Mouse (Mus musculus) intestine, embryonic 14.5 days (tissue): ENCODE results near the gene Hrh2. TPM values are rescaled to one million over a fixed set of nuclear protein-coding genes. Genes with fewer than 3 reads are reported as not detected.

Experiments used
- ATAC-seq: fragments of 200-750 bp; cut with Nextera tagmentation; replicated peaks from 2 replicates; pipeline ENCODE4 v1.8.0; 2017; ENCODE audit warnings: low read depth, moderate number of reproducible peaks, moderate TSS enrichment, moderate library complexity; ENCODE audit not compliant: low FRiP score, low TSS enrichment
- DNase-seq: peaks from one replicate; pipeline ENCODE4 v3.0.0-alpha.2; 2018; ENCODE audit warnings: low spot score
- H3K27ac ChIP-seq: fragments of 300-500 bp; sonication (generic); 2 replicates; pipeline ENCODE4 v1.5.1; 2014; ENCODE audit warnings: low read depth, mild to moderate bottlenecking, control low read depth
- H3K27me3 ChIP-seq: fragments of 300-500 bp; sonication (generic); replicated peaks from 2 replicates; pipeline ENCODE4 v1.6.1; 2014; ENCODE audit warnings: low read length, control low read depth; ENCODE audit not compliant: control insufficient read depth, insufficient read depth
- H3K36me3 ChIP-seq: fragments of 300-500 bp; sonication (generic); 2 replicates; pipeline ENCODE4 v1.6.1; 2014; ENCODE audit warnings: low read length, control low read depth; ENCODE audit not compliant: control insufficient read depth, insufficient read depth
- H3K4me1 ChIP-seq: fragments of 300-500 bp; sonication (generic); replicated peaks from 2 replicates; pipeline ENCODE4 v1.6.1; 2014; ENCODE audit warnings: low read length, control low read depth, mixed read lengths; ENCODE audit not compliant: control insufficient read depth, insufficient read depth
- H3K4me2 ChIP-seq: fragments of 300-500 bp; sonication (generic); 2 replicates; pipeline ENCODE4 v1.6.1; 2014; ENCODE audit warnings: low read length
- H3K4me3 ChIP-seq: fragments of 300-500 bp; sonication (generic); 2 replicates; pipeline ENCODE4 v1.5.1; 2014; ENCODE audit warnings: low read depth, low read length, control low read depth, mixed read lengths
- H3K9ac ChIP-seq: fragments of 300-500 bp; sonication (generic); 2 replicates; pipeline ENCODE4 v1.6.1; 2014; ENCODE audit warnings: mild to moderate bottlenecking, low read length
- H3K9me3 ChIP-seq: fragments of 300-500 bp; sonication (generic); 2 replicates; pipeline ENCODE4 v1.6.1; 2016; ENCODE audit warnings: low read length, control low read depth; ENCODE audit not compliant: control insufficient read depth
- WGBS: fragments of 180-500 bp; shearing (Covaris S2); extraction: QIAGEN DNeasy Blood & Tissue Kit; methylation state at CpG from one replicate; pipeline ENCODE4 v1.1.7; 2014; 5-methylcytosine and 5-hydroxymethylcytosine counted together
- polyA plus RNA-seq: library from polyadenylated mRNA; unstranded; fragments of >200 nt; fragmentation: Nextera tagmentation; extraction: Ambion mirVana; gene quantifications from 2 replicates; pipeline ENCODE4 v1.2.1, GENCODE M21; 2014

Hrh2 gene
- 0.16 and 0.26 TPM in 2 replicates for polyA plus RNA-seq

GRCm38 (mm10) chr13:54192021-54192481, at the start of gene Hrh2:
Hrh2 (plus strand) TSS chr13:54192129.
- under 1% methylated on average over 23 of the region's 31 CpGs for WGBS
- H3K27me3 ChIP-seq: peaks cover 16% of the 10 kb centered on the region
- no peak within 1 kb of the TSS for H3K27ac ChIP-seq
- no peaks in the 10 kb centered on the region for H3K36me3 ChIP-seq
- H3K4me3 ChIP-seq: peak within 1 kb of the TSS; percentile 26; the same call in 1 of the 2 replicates
- ATAC-seq (no peak), DNase-seq (no peak)
- H3K4me2 ChIP-seq: peak within 1 kb of the TSS; percentile 51
- H3K9ac ChIP-seq: 0 out of 2 replicates have a peak within 1 kb of the TSS, but pooled peaks have one; percentile 13
- H3K9me3 ChIP-seq: no peaks in the 10 kb centered on the region
- no peaks in the 10 kb centered on the region for H3K4me1 ChIP-seq

GRCm38 (mm10) chr13:54143788-54144187, 48.1 kb upstream of the Hrh2 start:
- no peak for ATAC-seq

GRCm38 (mm10) chr13:54144624-54145023, 47.3 kb upstream of the Hrh2 start:
- H3K4me3 ChIP-seq: no peak overlapping the region
- WGBS: 68% methylated on average over 5 of the region's 5 CpGs
- no peak for ATAC-seq
- no peak overlapping the region for H3K4me2 ChIP-seq
- no peaks in the 10 kb centered on the region for H3K27me3 ChIP-seq
- 0 out of 2 replicates have a peak, but pooled peaks cover 2% of the 10 kb centered on the region for H3K9me3 ChIP-seq
- H3K36me3 ChIP-seq: no peaks in the 10 kb centered on the region
- H3K9ac ChIP-seq: no peak overlapping the region
- no peak for DNase-seq
- H3K27ac ChIP-seq: no peak overlapping the region
- H3K4me1 ChIP-seq: no peaks in the 10 kb centered on the region

More at GRCm38 (mm10) chr13:54143788-54144187, 48.1 kb upstream of the Hrh2 start:
- H3K4me2 ChIP-seq: no peak overlapping the region
- H3K4me1 ChIP-seq: no peaks in the 10 kb centered on the region
- no peak overlapping the region for H3K9ac ChIP-seq
- no peak overlapping the region for H3K27ac ChIP-seq
- no peaks in the 10 kb centered on the region for H3K27me3 ChIP-seq
- no peak overlapping the region for H3K4me3 ChIP-seq
- 52% methylated on average over 5 of the region's 5 CpGs for WGBS
- H3K9me3 ChIP-seq: 0 out of 2 replicates have a peak, but pooled peaks cover 2% of the 10 kb centered on the region
- no peak for DNase-seq
- H3K36me3 ChIP-seq: no peaks in the 10 kb centered on the region

GRCm38 (mm10) chr13:54147328-54147727, 44.6 kb upstream of the Hrh2 start:
- Histone ChIP-seq H3K27me3 (no peaks in the 10 kb centered on the region), H3K4me1 (no peaks in the 10 kb centered on the region), H3K36me3 (no peaks in the 10 kb centered on the region), H3K4me2 (no peak overlapping the region), H3K9ac (no peak overlapping the region), H3K27ac (no peak overlapping the region), H3K9me3 (0 out of 2 replicates have a peak, but pooled peaks cover 2% of the 10 kb centered on the region), H3K4me3 (no peak overlapping the region)
- ATAC-seq (no peak), DNase-seq (no peak)
- 55% methylated on average over 1 of the region's 1 CpGs for WGBS

GRCm38 (mm10) chr13:54152421-54152820, 39.5 kb upstream of the Hrh2 start:
- no peak overlapping the region for H3K9ac ChIP-seq
- H3K27me3 ChIP-seq: no peaks in the 10 kb centered on the region
- H3K4me3 ChIP-seq: no peak overlapping the region
- H3K4me1 ChIP-seq: no peaks in the 10 kb centered on the region
- DNase-seq (no peak), ATAC-seq (no peak)
- H3K27ac ChIP-seq: no peak overlapping the region
- no peaks in the 10 kb centered on the region for H3K9me3 ChIP-seq
- H3K4me2 ChIP-seq: no peak overlapping the region
- WGBS: 93% methylated on average over 1 of the region's 1 CpGs
- no peaks in the 10 kb centered on the region for H3K36me3 ChIP-seq

- 45% methylated on average over 7 of the region's 7 CpGs for WGBS
- Histone ChIP-seq H3K27ac (no peak overlapping the region), H3K4me2 (no peak overlapping the region), H3K27me3 (no peaks in the 10 kb centered on the region), H3K4me1 (no peaks in the 10 kb centered on the region), H3K36me3 (no peaks in the 10 kb centered on the region), H3K9me3 (no peaks in the 10 kb centered on the region), H3K9ac (no peak overlapping the region), H3K4me3 (no peak overlapping the region)
- no peak for DNase-seq
- no peak for ATAC-seq
Measured at GRCm38 (mm10) chr13:54152911-54153310, 39.0 kb upstream of the Hrh2 start.

- WGBS: 23% methylated on average over 9 of the region's 9 CpGs
- no peak overlapping the region for H3K9ac ChIP-seq
- ATAC-seq (no peak), DNase-seq (no peak)
- H3K27ac ChIP-seq: no peak overlapping the region
- H3K4me2 ChIP-seq: no peak overlapping the region
- no peaks in the 10 kb centered on the region for H3K36me3 ChIP-seq
- H3K9me3 ChIP-seq: no peaks in the 10 kb centered on the region
- H3K4me3 ChIP-seq: no peak overlapping the region
- no peaks in the 10 kb centered on the region for H3K4me1 ChIP-seq
- H3K27me3 ChIP-seq: no peaks in the 10 kb centered on the region
Measured at GRCm38 (mm10) chr13:54153672-54154218, 38.2 kb upstream of the Hrh2 start.

- Histone ChIP-seq H3K36me3 (no peaks in the 10 kb centered on the region), H3K4me2 (no peak overlapping the region), H3K27ac (no peak overlapping the region), H3K27me3 (no peaks in the 10 kb centered on the region), H3K4me3 (no peak overlapping the region), H3K4me1 (no peaks in the 10 kb centered on the region), H3K9me3 (no peaks in the 10 kb centered on the region), H3K9ac (no peak overlapping the region)
- DNase-seq (no peak), ATAC-seq (no peak)
- WGBS: 81% methylated on average over 2 of the region's 2 CpGs
Measured at GRCm38 (mm10) chr13:54155822-54156221, 36.1 kb upstream of the Hrh2 start.

- no peaks in the 10 kb centered on the region for H3K36me3 ChIP-seq
- 14% methylated on average over 7 of the region's 7 CpGs for WGBS
- DNase-seq: no peak
- H3K27me3 ChIP-seq: no peaks in the 10 kb centered on the region
- no peak overlapping the region for H3K4me2 ChIP-seq
- ATAC-seq: no peak
- no peaks in the 10 kb centered on the region for H3K9me3 ChIP-seq
- H3K27ac ChIP-seq: no peak overlapping the region
- H3K9ac ChIP-seq: no peak overlapping the region
- H3K4me3 ChIP-seq: no peak overlapping the region
- H3K4me1 ChIP-seq: no peaks in the 10 kb centered on the region
Measured at GRCm38 (mm10) chr13:54159256-54159655, 32.7 kb upstream of the Hrh2 start.
